Mouse (Mus musculus) E14TG2a.4 (cell line): ENCODE data around the gene Crabp1.

Experiments
- CTCF ChIP-seq: conservative IDR thresholded peaks from 2 replicates; pipeline ENCODE4 v1.5.1; 2014; ENCODE audit warnings: low read length
- NANOG ChIP-seq: IDR thresholded peaks from 2 replicates; pipeline ENCODE4 v1.6.1; 2014; ENCODE audit warnings: borderline replicate concordance, low read length, mixed read lengths

GRCm38 (mm10) chr9:54765336-54766085 is 963 bp downstream of the Crabp1 start:
- TF ChIP-seq CTCF (no peak), NANOG (no peak)
